Mouse (Mus musculus) myocyte (in vitro differentiated cells): ENCODE data around the gene Caly.

Experiments
- CEBPB ChIP-seq: IDR thresholded peaks from 2 replicates; pipeline ENCODE4 v1.6.1; 2011; ENCODE audit warnings: mild to moderate bottlenecking, moderate library complexity; ENCODE audit not compliant: poor library complexity, insufficient read depth, severe bottlenecking
- E2F4 ChIP-seq: IDR thresholded peaks from one replicate; pipeline ENCODE4 v1.6.1; 2011; ENCODE audit warnings: mild to moderate bottlenecking, control low read depth, moderate library complexity; ENCODE audit not compliant: insufficient read depth
- MYOD1 ChIP-seq, 3 experiments: IDR thresholded peaks; one replicate each; pipeline ENCODE4 v1.6.1; 2011; ENCODE audit warnings: control low read depth in 2 of 3, low read depth in 2 of 3, mild to moderate bottlenecking in 2 of 3, moderate library complexity in 1 of 3; ENCODE audit not compliant: insufficient read length in 2 of 3, control insufficient read depth in 1 of 3
- MYOG ChIP-seq, 3 experiments: IDR thresholded peaks; one replicate each; pipeline ENCODE4 v1.6.1; 2011; ENCODE audit warnings: control low read depth in 2 of 3, low read depth in 2 of 3, mild to moderate bottlenecking in 2 of 3; ENCODE audit not compliant: insufficient read length in 2 of 3, control insufficient read depth in 1 of 3, insufficient read depth in 1 of 3
- POLR2A ChIP-seq: IDR thresholded peaks from one replicate; pipeline ENCODE4 v1.6.1; 2011; ENCODE audit warnings: low read depth, mild to moderate bottlenecking, control low read depth, moderate library complexity; ENCODE audit not compliant: insufficient read length
- POLR2AphosphoS2 ChIP-seq: IDR thresholded peaks from one replicate; pipeline ENCODE4 v1.6.1; 2011; ENCODE audit warnings: low read depth, control low read depth; ENCODE audit not compliant: insufficient read length
- REST ChIP-seq: IDR thresholded peaks from one replicate; pipeline ENCODE4 v1.6.1; 2011; ENCODE audit warnings: mild to moderate bottlenecking, control low read depth, moderate library complexity; ENCODE audit not compliant: insufficient read depth, insufficient read length
- SRF ChIP-seq: IDR thresholded peaks from one replicate; pipeline ENCODE4 v1.6.1; 2011; ENCODE audit warnings: low read depth; ENCODE audit not compliant: control insufficient read depth, insufficient read length
- TCF12 ChIP-seq: IDR thresholded peaks from one replicate; pipeline ENCODE4 v1.6.1; 2011; ENCODE audit warnings: mild to moderate bottlenecking, control low read depth; ENCODE audit not compliant: poor library complexity, insufficient read depth, severe bottlenecking
- TCF3 ChIP-seq: IDR thresholded peaks from one replicate; pipeline ENCODE4 v1.6.1; 2011; ENCODE audit warnings: low read depth, control low read depth; ENCODE audit not compliant: insufficient read length
- USF1 ChIP-seq: IDR thresholded peaks from one replicate; pipeline ENCODE4 v1.6.1; 2011; ENCODE audit warnings: low read depth, mild to moderate bottlenecking, control low read depth, moderate library complexity

DNA sequence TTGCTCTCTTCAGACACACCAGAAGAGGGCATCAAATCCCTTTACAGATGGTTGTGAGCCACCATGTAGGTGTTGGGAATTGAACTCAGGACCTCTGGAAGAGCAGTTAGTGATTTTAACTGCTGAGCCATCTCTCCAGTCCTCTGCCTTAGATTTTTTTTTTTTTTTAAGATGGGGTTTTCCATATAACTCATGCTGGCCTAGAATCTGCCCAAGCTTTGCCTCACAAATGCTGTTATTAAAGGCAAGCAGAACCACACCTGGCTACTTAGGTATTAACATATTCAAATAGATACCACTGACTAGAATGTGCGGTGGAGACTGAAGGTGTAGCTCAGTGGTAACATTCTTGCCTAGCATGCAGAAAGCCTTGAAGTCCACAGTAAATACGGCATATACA is 38.1 kb upstream of the Caly start:
- TF ChIP-seq E2F4: no peak
- no peak for TF ChIP-seq POLR2A
- no peak for TF ChIP-seq CEBPB
- TF ChIP-seq MYOD1 (IDR thresholded peaks at IDR 0.05; ENCODE audit: control insufficient read depth in 1 of 3, insufficient read length in 2 of 3, low read depth in 2 of 3): no peak
- TF ChIP-seq USF1: no peak
- no peak for TF ChIP-seq SRF
- no peak for TF ChIP-seq TCF12
- no peak for TF ChIP-seq MYOG (IDR thresholded peaks at IDR 0.05; ENCODE audit: control insufficient read depth in 1 of 3, insufficient read depth in 1 of 3, insufficient read length in 2 of 3, low read depth in 2 of 3)
- TF ChIP-seq POLR2AphosphoS2: no peak
- TF ChIP-seq REST: no peak
- no peak for TF ChIP-seq TCF3
